Mouse (Mus musculus) C2C12 (cell line): ENCODE measurements around the gene Prss53. TPM values are rescaled to one million over a fixed set of nuclear protein-coding genes. Genes with fewer than 3 reads are reported as not detected.

Experiments
- H3K27me3 ChIP-seq: one replicate; pipeline ENCODE4 v1.6.1; 2011; ENCODE audit not compliant: control insufficient read depth, insufficient read depth, insufficient read length
- H3K36me3 ChIP-seq: one replicate; pipeline ENCODE4 v1.6.1; 2011; ENCODE audit not compliant: control insufficient read depth, insufficient read depth
- H3K4me3 ChIP-seq: one replicate; pipeline ENCODE4 v1.5.1; 2011; ENCODE audit warnings: mild to moderate bottlenecking, control low read depth; ENCODE audit not compliant: poor library complexity, insufficient read depth, severe bottlenecking
- H3K79me2 ChIP-seq: one replicate; pipeline ENCODE4 v1.6.1; 2011; ENCODE audit not compliant: control insufficient read depth, insufficient read depth
- H3K79me3 ChIP-seq: one replicate; pipeline ENCODE4 v1.6.1; 2011; ENCODE audit warnings: low read depth, control low read depth
- H3ac ChIP-seq: one replicate; pipeline ENCODE3; 2011; ENCODE audit warnings: low read depth; ENCODE audit not compliant: control insufficient read depth, insufficient read length
- CEBPB ChIP-seq: IDR thresholded peaks from one replicate; pipeline ENCODE4 v1.6.1; 2011; ENCODE audit warnings: low read depth, mild to moderate bottlenecking, control low read depth, moderate library complexity
- CTCF ChIP-seq: IDR thresholded peaks from one replicate; pipeline ENCODE4 v1.5.1; 2011; ENCODE audit not compliant: control insufficient read depth, insufficient read depth, insufficient read length
- FOSL1 ChIP-seq: IDR thresholded peaks from one replicate; pipeline ENCODE4 v1.8.0; 2011; ENCODE audit warnings: mild to moderate bottlenecking, low read length; ENCODE audit not compliant: poor library complexity, insufficient read depth, severe bottlenecking
- MAX ChIP-seq: IDR thresholded peaks from one replicate; pipeline ENCODE4 v1.6.1; 2011; ENCODE audit warnings: mild to moderate bottlenecking, control low read depth
- MYOD1 ChIP-seq: IDR thresholded peaks from one replicate; pipeline ENCODE4 v1.6.1; 2011; ENCODE audit warnings: low read depth; ENCODE audit not compliant: control insufficient read depth, insufficient read length
- MYOG ChIP-seq: IDR thresholded peaks from one replicate; pipeline ENCODE4 v1.6.1; 2011; ENCODE audit not compliant: control insufficient read depth, insufficient read length; ENCODE audit errors: extremely low read depth
- USF1 ChIP-seq: IDR thresholded peaks from one replicate; pipeline ENCODE4 v1.6.1; 2011; ENCODE audit warnings: low read depth, mild to moderate bottlenecking, control low read depth, moderate library complexity
- long read RNA-seq, 2 experiments: library from polyadenylated mRNA; unstranded; transcript quantifications; one replicate each; pipeline ENCODE4 v2.0.0; 2019 to 2020
- polyA plus RNA-seq: library from polyadenylated mRNA; unstranded; fragments of >200 nt; fragmentation: generic; extraction: Trizol; gene quantifications from one replicate; pipeline ENCODE4 v1.2.1, GENCODE M21; 2012; ENCODE audit warnings: missing spikeins

Gene Prss53
- polyA plus RNA-seq = 0.50 TPM
- long read RNA-seq, experiment 1 = 0 reads
- long read RNA-seq, experiment 2 = 0 reads

GRCm38 (mm10) chr7:127890798-127891197 is at the start of gene Prss53:
Gene Prss53 (minus strand): TSS chr7:127890970.
- Histone ChIP-seq H3ac (no peak within 1 kb of the TSS), H3K79me3 (no peaks in the 10 kb centered on the region), H3K79me2 (peaks cover 11% of the 10 kb centered on the region), H3K36me3 (peaks cover 5% of the 10 kb centered on the region), H3K27me3 (no peaks in the 10 kb centered on the region), H3K4me3 (no peak within 1 kb of the TSS)
- TF ChIP-seq MAX = no peak
- TF ChIP-seq USF1 = no peak
- TF ChIP-seq MYOG = no peak
- TF ChIP-seq CEBPB = no peak
- TF ChIP-seq FOSL1 = no peak
- no peak for TF ChIP-seq CTCF

GRCm38 (mm10) chr7:127936216-127936884 is 45.6 kb upstream of the Prss53 start:
- H3ac ChIP-seq = peak overlapping the region; percentile 87
- TF ChIP-seq MYOD1 = no peak
- TF ChIP-seq MAX = no peak
- no peak for TF ChIP-seq MYOG
- TF ChIP-seq CEBPB = no peak
- no peak for TF ChIP-seq CTCF
- no peaks in the 10 kb centered on the region for H3K36me3 ChIP-seq
- no peaks in the 10 kb centered on the region for H3K79me2 ChIP-seq
- no peak overlapping the region for H3K4me3 ChIP-seq
- H3K27me3 ChIP-seq = no peaks in the 10 kb centered on the region
- H3K79me3 ChIP-seq = no peaks in the 10 kb centered on the region

GRCm38 (mm10) chr7:127935748-127936159 is 45.0 kb upstream of the Prss53 start:
- no peak for TF ChIP-seq CTCF
- TF ChIP-seq FOSL1 = no peak
- TF ChIP-seq CEBPB = no peak
- no peak for TF ChIP-seq MYOG
- TF ChIP-seq MAX = no peak
- no peak for TF ChIP-seq USF1
- TF ChIP-seq MYOD1 = no peak
- Histone ChIP-seq H3ac (peak overlapping the region; percentile 87), H3K36me3 (no peaks in the 10 kb centered on the region), H3K79me3 (no peaks in the 10 kb centered on the region), H3K79me2 (no peaks in the 10 kb centered on the region), H3K27me3 (no peaks in the 10 kb centered on the region), H3K4me3 (peak overlapping the region; percentile 34)

GRCm38 (mm10) chr7:127935028-127935722 is 44.4 kb upstream of the Prss53 start:
- Histone ChIP-seq H3K79me2 (no peaks in the 10 kb centered on the region), H3K36me3 (no peaks in the 10 kb centered on the region), H3K27me3 (no peaks in the 10 kb centered on the region), H3K4me3 (peak overlapping the region; percentile 34), H3K79me3 (no peaks in the 10 kb centered on the region), H3ac (peak overlapping the region; percentile 87)
- TF ChIP-seq CEBPB = no peak
- peak; percentile 97 for TF ChIP-seq CTCF
- TF ChIP-seq MYOG = no peak
- no peak for TF ChIP-seq MAX
- no peak for TF ChIP-seq USF1
- peak; percentile 61 for TF ChIP-seq MYOD1
- TF ChIP-seq FOSL1 = no peak

GRCm38 (mm10) chr7:127934075-127934474 is 43.3 kb upstream of the Prss53 start:
- no peak overlapping the region for H3ac ChIP-seq
- TF ChIP-seq MYOG (no peak), USF1 (no peak), MAX (no peak), CTCF (no peak), CEBPB (no peak), MYOD1 (no peak), FOSL1 (no peak)
- no peaks in the 10 kb centered on the region for H3K36me3 ChIP-seq
- no peaks in the 10 kb centered on the region for H3K27me3 ChIP-seq
- H3K79me3 ChIP-seq = no peaks in the 10 kb centered on the region
- no peaks in the 10 kb centered on the region for H3K79me2 ChIP-seq
- no peak overlapping the region for H3K4me3 ChIP-seq
